Mouse (Mus musculus): Measurements from ENCODE around the gene 0610012G03Rik. TPM values are rescaled to one million over a fixed set of nuclear protein-coding genes. Genes with fewer than 3 reads are reported as not detected.

The 0610012G03Rik gene
- 14.2 TPM for total RNA-seq (2023)

GRCm38 (mm10) chr16:31948345-31948774 lies at the start of gene 0610012G03Rik, which contains the start of gene Ncbp2:
TSS of gene 0610012G03Rik (minus strand) at chr16:31948494.
TSS of gene Ncbp2 (plus strand) at chr16:31948513.

GRCm38 (mm10) chr16:31933751-31934549 lies 14.3 kb downstream of the 0610012G03Rik start, which contains the start of gene Pigz:
TSS of gene Pigz (plus strand) at chr16:31933851.

Other genes with a start within 250 kb of the 0610012G03Rik start
- gene Meltf, start 69.7 kb downstream of the 0610012G03Rik start, total RNA-seq (2023): not detected
- gene Pigz, start 14.6 kb downstream of the 0610012G03Rik start, total RNA-seq (2023): not detected
- gene Ncbp2, start within 50 bp of the 0610012G03Rik start, total RNA-seq (2023): 21.2 TPM
- gene Senp5, start 54.8 kb upstream of the 0610012G03Rik start, total RNA-seq (2023): 23.4 TPM
- gene Pak2, start 130.8 kb upstream of the 0610012G03Rik start, total RNA-seq (2023): 111 TPM
- gene Pigx, start 151.2 kb upstream of the 0610012G03Rik start, total RNA-seq (2023): 65.1 TPM
- 9.0 TPM for gene Cep19, start 151.3 kb upstream of the 0610012G03Rik start, total RNA-seq (2023)
- gene Nrros, start 217.1 kb upstream of the 0610012G03Rik start, total RNA-seq (2023): 74.2 TPM
- gene Bex6, start 231.3 kb upstream of the 0610012G03Rik start, total RNA-seq (2023): not detected

Data from CD4-positive naive resting alpha-beta T cell, adult 57 days (primary cell).